Mouse (Mus musculus): ENCODE data around the gene Asrgl1.

GRCm38 (mm10) chr19:9070316-9070715 lies 65.1 kb downstream of the Asrgl1 start:
- no peak for TF ChIP-seq POLR2A (IDR thresholded peaks at IDR 0.05; ENCODE audit: insufficient read depth, low read depth, low read length)
- TF ChIP-seq CTCF (IDR thresholded peaks at IDR 0.05) = no peak

Data from heart, adult 2 months (tissue).